Mouse (Mus musculus): ENCODE measurements around the gene Gm42791. TPM values are rescaled to one million over a fixed set of nuclear protein-coding genes. Genes with fewer than 3 reads are reported as not detected.

The Gm42791 gene
- total and polyA plus RNA-seq, 2 experiments from 2014 or later, result 5.7 TPM; not detected in 1

DNA sequence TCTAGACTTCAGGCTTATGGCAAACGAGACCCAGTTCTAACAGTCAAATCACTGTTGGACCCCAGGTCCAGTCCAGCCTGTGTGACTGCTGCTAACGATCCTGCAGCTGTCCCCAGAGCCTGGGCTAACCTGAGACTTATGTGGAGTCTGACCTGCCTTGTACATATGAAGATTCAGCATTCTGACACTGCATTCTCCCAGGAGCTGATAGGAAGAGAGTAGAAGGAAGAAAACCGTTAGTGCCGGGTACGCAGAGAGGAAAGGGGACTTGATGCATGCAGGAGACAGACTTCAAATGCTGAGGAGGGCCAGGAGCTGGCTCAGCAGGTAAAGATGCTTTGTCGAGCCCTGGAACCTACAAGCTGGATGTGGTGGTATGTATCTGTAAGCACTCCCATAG is 59.1 kb downstream of the Gm42791 start:
- H3K4me2 ChIP-seq (ENCODE audit: low read depth), result no peak overlapping the region
- no peaks in the 10 kb centered on the region; the same call in 1 of the 2 replicates for H3K9me3 ChIP-seq (ENCODE audit: low read length)
- H3K27ac ChIP-seq (ENCODE audit: low read depth, low read length), result no peak overlapping the region
- ATAC-seq (no peak), DNase-seq (no peak)
- H3K9ac ChIP-seq, result no peak overlapping the region
- no peaks in the 10 kb centered on the region for H3K4me1 ChIP-seq (ENCODE audit: insufficient read depth)
- no peak overlapping the region for H3K4me3 ChIP-seq (ENCODE audit: low read depth, low read length)
- TF ChIP-seq CTCF (IDR thresholded peaks at IDR 0.05; ENCODE audit: low read depth), result no peak
- 90% methylated on average over 6 of the region's 6 CpGs for WGBS
- no peaks in the 10 kb centered on the region for H3K27me3 ChIP-seq (ENCODE audit: insufficient read depth, low read length)
- H3K36me3 ChIP-seq (ENCODE audit: insufficient read depth), result no peaks in the 10 kb centered on the region

DNA sequence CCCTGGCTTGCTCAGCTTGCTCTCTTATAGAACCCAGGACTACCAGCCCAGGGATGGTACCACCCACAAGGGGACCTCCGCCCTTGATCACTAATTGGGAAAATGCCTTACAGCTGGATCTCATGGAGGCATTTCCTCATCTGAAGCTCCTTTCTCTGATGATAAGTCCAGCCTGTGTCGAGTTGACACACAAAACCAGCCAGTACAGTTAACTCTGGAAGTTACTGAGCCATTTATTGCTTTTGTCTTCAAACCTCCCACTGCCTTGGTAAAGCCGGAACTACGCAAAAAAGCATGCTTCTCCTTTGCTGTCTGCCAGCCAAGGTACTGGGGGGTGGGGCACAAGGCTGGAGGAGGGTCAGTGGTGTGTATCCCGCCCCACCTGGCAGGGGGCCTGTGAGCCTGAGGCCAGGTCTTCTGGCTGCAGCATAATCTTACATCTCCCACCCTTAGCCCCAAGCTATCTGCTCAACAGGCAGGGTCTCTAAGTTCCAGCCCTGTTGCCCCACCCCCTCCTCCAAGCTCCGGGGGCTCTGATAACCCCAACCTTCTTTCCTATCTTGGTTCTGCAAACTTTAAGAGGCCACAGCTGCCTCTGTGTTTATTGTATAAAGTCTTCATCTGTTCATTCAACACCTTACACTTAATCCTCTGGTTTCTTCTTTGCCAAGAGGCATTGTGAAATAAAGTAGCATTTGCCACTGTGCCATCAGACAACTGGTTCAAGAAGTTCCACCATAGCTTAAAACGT is 59.7 kb downstream of the Gm42791 start:
- WGBS, result 54% methylated on average over 7 of the region's 7 CpGs
- Histone ChIP-seq H3K4me3 (ENCODE audit: low read depth, low read length) (no peak overlapping the region), H3K9ac (no peak overlapping the region), H3K4me2 (ENCODE audit: low read depth) (no peak overlapping the region), H3K36me3 (ENCODE audit: insufficient read depth) (no peaks in the 10 kb centered on the region), H3K27me3 (ENCODE audit: insufficient read depth, low read length) (no peaks in the 10 kb centered on the region), H3K9me3 (ENCODE audit: low read length) (no peaks in the 10 kb centered on the region; the same call in 1 of the 2 replicates), H3K4me1 (ENCODE audit: insufficient read depth) (no peaks in the 10 kb centered on the region), H3K27ac (ENCODE audit: low read depth, low read length) (no peak overlapping the region)
- TF ChIP-seq CTCF (IDR thresholded peaks at IDR 0.05; ENCODE audit: low read depth), result no peak
- no peak for DNase-seq
- ATAC-seq, result no peak

DNA sequence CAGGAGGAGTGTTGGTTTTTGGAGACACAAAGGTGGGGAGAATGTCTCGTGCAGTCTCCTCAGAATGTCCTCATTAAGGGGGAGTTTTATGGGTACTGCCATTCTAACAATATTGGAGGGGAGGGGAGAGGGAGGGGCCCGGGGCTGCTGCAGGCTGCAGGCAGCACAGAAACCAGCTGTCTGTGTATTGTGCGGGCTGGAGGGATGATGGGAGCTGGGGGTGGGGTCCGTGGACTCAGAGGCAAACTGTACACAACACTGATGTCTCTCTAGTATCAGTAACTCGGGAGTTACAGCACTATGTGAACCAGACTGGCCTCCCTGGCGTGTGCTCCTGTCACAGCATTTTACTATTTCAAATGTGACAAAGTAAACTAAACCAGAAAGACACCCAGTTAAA is 60.5 kb downstream of the Gm42791 start:
- Histone ChIP-seq H3K4me1 (ENCODE audit: insufficient read depth) (no peaks in the 10 kb centered on the region), H3K9ac (no peak overlapping the region), H3K27me3 (ENCODE audit: insufficient read depth, low read length) (no peaks in the 10 kb centered on the region), H3K36me3 (ENCODE audit: insufficient read depth) (no peaks in the 10 kb centered on the region), H3K27ac (ENCODE audit: low read depth, low read length) (no peak overlapping the region), H3K4me2 (ENCODE audit: low read depth) (no peak overlapping the region), H3K9me3 (ENCODE audit: low read length) (no peaks in the 10 kb centered on the region; the same call in 1 of the 2 replicates), H3K4me3 (ENCODE audit: low read depth, low read length) (no peak overlapping the region)
- ATAC-seq (no peak), DNase-seq (no peak)
- TF ChIP-seq CTCF (IDR thresholded peaks at IDR 0.05; ENCODE audit: low read depth), result no peak
- 44% methylated on average over 6 of the region's 6 CpGs for WGBS

DNA sequence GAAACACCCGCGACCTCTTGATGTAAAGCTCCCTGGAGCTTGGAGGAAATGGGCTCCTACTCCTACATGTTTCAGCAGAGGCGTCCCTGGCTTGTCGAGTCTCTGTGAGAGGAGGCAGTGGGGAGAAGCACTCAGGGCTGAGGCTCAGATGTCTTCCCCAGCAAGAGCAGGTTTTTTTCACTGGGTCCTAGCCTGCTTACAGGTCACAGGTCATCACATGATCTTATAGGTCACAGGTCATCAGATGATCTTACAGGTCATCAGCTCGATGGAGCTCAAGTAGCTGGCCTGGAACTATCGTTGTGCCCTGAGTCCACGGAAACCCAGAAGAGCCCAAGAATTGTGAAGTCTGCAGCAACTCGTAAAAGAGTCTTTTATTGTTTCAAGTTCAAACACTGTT is 61.2 kb downstream of the Gm42791 start:
- Histone ChIP-seq H3K36me3 (ENCODE audit: insufficient read depth) (no peaks in the 10 kb centered on the region), H3K9ac (no peak overlapping the region), H3K4me1 (ENCODE audit: insufficient read depth) (no peaks in the 10 kb centered on the region), H3K27me3 (ENCODE audit: insufficient read depth, low read length) (no peaks in the 10 kb centered on the region), H3K4me3 (ENCODE audit: low read depth, low read length) (no peak overlapping the region), H3K27ac (ENCODE audit: low read depth, low read length) (no peak overlapping the region), H3K9me3 (ENCODE audit: low read length) (no peaks in the 10 kb centered on the region; the same call in 1 of the 2 replicates), H3K4me2 (ENCODE audit: low read depth) (no peak overlapping the region)
- ATAC-seq (no peak), DNase-seq (no peak)
- TF ChIP-seq CTCF (IDR thresholded peaks at IDR 0.05; ENCODE audit: low read depth), result no peak
- WGBS, result 71% methylated on average over 8 of the region's 8 CpGs

DNA sequence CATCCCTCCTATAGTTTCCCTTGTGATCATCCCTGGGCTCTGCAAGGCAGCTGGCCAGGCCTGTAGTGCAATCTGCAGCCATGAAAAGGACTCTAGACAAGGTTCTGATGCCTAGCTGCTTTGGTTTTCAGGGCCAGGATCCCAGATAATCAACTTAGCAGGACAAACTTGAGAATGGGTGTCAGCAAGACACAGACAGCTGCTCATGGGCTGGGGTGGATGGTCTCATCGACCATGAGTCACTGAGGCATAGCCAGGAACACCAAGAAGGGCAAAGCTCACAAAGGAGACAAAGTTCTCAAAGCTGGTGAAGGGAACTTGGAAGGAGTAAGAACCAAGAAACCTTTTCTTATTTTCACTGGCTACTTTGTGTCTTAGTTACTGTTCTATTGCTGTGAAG is 63.6 kb downstream of the Gm42791 start:
- Histone ChIP-seq H3K9me3 (ENCODE audit: low read length) (no peaks in the 10 kb centered on the region; the same call in 1 of the 2 replicates), H3K4me3 (ENCODE audit: low read depth, low read length) (no peak overlapping the region), H3K27me3 (ENCODE audit: insufficient read depth, low read length) (no peaks in the 10 kb centered on the region), H3K27ac (ENCODE audit: low read depth, low read length) (no peak overlapping the region), H3K4me2 (ENCODE audit: low read depth) (no peak overlapping the region), H3K36me3 (ENCODE audit: insufficient read depth) (no peaks in the 10 kb centered on the region), H3K4me1 (ENCODE audit: insufficient read depth) (peaks cover 9% of the 10 kb centered on the region; the same call in 1 of the 2 replicates), H3K9ac (no peak overlapping the region)
- 73% methylated on average over 1 of the region's 1 CpGs for WGBS
- no peak for TF ChIP-seq CTCF (IDR thresholded peaks at IDR 0.05; ENCODE audit: low read depth)
- DNase-seq (no peak), ATAC-seq (no peak)

DNA sequence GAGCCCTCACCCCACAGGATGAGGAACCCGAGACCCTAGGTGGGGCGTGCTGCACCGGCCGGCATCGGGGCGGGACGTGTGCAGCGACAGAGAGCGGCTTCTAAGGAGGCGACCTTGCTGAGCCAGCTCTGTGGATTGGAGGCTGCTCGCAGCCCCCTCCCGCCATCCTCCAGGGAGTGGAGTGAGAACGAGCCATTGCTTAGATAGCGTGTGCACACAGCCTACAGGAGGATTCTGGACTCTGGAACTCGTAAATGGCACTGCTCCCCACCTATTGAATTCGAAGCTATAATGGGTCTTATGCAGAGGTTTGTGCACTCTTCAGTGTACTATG is 65.9 kb downstream of the Gm42791 start, which contains the start of gene Katnal1:
Gene Katnal1 (minus strand): TSS at position 205 of the 334 bp plus-strand sequence.
- peak; percentile 60 for ATAC-seq
- TF ChIP-seq CTCF (IDR thresholded peaks at IDR 0.05; ENCODE audit: low read depth), result no peak
- peak within 1 kb of the TSS; percentile 92 for H3K9ac ChIP-seq
- H3K36me3 ChIP-seq (ENCODE audit: insufficient read depth), result peaks cover 7% of the 10 kb centered on the region
- peak within 1 kb of the TSS; percentile 73 for H3K4me3 ChIP-seq (ENCODE audit: low read depth, low read length)
- 5% methylated on average over 16 of the region's 16 CpGs for WGBS
- H3K27ac ChIP-seq (ENCODE audit: low read depth, low read length), result peak within 1 kb of the TSS; percentile 97
- DNase-seq, result no peak
- H3K27me3 ChIP-seq (ENCODE audit: insufficient read depth, low read length), result no peaks in the 10 kb centered on the region
- no peaks in the 10 kb centered on the region for H3K9me3 ChIP-seq (ENCODE audit: low read length)
- H3K4me2 ChIP-seq (ENCODE audit: low read depth), result peak within 1 kb of the TSS; percentile 68
- peaks cover 9% of the 10 kb centered on the region; the same call in 1 of the 2 replicates for H3K4me1 ChIP-seq (ENCODE audit: insufficient read depth)

DNA sequence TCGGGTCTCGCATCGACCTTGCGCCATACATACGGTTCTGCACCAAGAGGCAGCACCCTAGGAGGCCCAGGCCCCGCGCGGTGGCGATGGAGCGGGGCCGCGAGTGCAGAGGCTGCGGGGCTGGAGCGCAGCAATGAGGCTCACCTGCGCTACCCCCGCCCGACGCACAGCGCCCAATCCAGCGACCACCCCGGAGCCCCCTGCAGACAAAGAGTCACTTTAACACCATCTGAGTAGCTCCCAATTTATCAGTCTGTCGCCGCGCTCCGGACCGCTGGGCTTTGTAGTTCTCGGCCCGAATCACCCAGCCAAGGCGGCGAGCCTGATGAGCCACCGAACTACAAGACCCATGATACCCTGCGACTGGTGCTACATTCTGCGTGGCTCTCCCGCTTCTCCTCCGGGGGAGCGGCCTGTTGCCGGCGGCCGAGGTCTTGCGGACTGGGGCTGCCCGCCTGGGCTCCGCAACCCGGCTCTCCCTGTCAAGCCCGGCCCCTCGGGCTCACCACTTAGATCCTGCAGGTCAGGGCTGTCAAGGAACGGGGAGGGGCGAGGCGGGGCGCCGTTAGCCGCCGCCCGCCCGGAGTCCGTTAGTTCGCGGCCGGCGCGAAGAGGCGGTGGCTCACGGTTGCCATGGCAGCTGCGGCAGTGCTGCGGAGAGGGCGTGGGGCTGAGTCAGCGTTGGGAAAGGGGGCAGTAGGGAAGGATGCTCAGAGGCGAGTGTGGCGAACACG is 66.4 kb downstream of the Gm42791 start:
- Histone ChIP-seq H3K36me3 (ENCODE audit: insufficient read depth) (peaks cover 7% of the 10 kb centered on the region), H3K4me2 (ENCODE audit: low read depth) (peak overlapping the region; percentile 68), H3K9ac (peak overlapping the region; percentile 92), H3K9me3 (ENCODE audit: low read length) (no peaks in the 10 kb centered on the region), H3K4me1 (ENCODE audit: insufficient read depth) (peaks cover 9% of the 10 kb centered on the region; the same call in 1 of the 2 replicates), H3K4me3 (ENCODE audit: low read depth, low read length) (peak overlapping the region; percentile 73), H3K27me3 (ENCODE audit: insufficient read depth, low read length) (no peaks in the 10 kb centered on the region), H3K27ac (ENCODE audit: low read depth, low read length) (peak overlapping the region; percentile 97)
- DNase-seq, result peak; percentile 95
- TF ChIP-seq CTCF (IDR thresholded peaks at IDR 0.05; ENCODE audit: low read depth), result peak; percentile 37
- ATAC-seq, result peak; percentile 99
- 2% methylated on average over 67 of the region's 69 CpGs for WGBS

Measured in forebrain, postnatal 0 days (tissue).